Mouse (Mus musculus): ENCODE data around the gene Trappc6b. TPM values are rescaled to one million over a fixed set of nuclear protein-coding genes. Genes with fewer than 3 reads are reported as not detected.

Gene Trappc6b
- 78.4 and 82.9 TPM in 2 replicates for polyA plus RNA-seq (2016; fragmentation: Nextera tagmentation; extraction: Ambion mirVana)

- H3K4me2 ChIP-seq (replicated peaks): peak within 1 kb of the TSS; percentile 69
- peak; percentile 97 for ATAC-seq (ENCODE audit: insufficient number of reproducible peaks, insufficient read depth, low FRiP score, low TSS enrichment)
- peak within 1 kb of the TSS; percentile 85 for H3K9ac ChIP-seq
- H3K9me3 ChIP-seq: no peaks in the 10 kb centered on the region
- H3K27me3 ChIP-seq: no peaks in the 10 kb centered on the region
- H3K36me3 ChIP-seq: peaks cover 14% of the 10 kb centered on the region; the same call in 1 of the 2 replicates
- peak within 1 kb of the TSS; percentile 90 for H3K4me3 ChIP-seq
- H3K27ac ChIP-seq: peak within 1 kb of the TSS; percentile 92
- 1% methylated on average over 45 of the region's 49 CpGs for WGBS
- H3K4me1 ChIP-seq: peaks cover 7% of the 10 kb centered on the region; the same call in 1 of the 2 replicates
Measured at GRCm38 (mm10) chr12:59060993-59061595, at the start of gene Trappc6b. Gene Trappc6b (minus strand): TSS chr12:59061472.

DNA sequence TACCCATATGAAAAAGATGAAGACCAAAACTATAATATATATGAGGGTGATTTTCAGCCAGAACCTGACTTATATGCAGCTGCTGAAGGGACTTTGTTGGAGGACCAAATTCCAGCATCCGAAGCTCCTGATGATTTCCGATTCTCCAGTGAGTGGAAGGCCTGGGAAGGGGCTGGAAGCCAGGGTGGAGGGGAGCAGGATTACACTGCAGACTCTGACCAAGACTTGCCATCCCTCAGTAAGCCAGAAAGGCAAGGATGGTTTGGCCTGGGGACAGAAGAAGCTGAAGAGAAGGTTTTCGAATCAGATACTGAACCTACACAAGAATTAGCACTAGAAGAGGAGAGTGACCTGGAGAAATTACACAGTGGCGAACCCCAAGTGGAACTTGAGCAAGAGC, 46.7 kb upstream of the Trappc6b start:
- Histone ChIP-seq H3K9me3 (no peaks in the 10 kb centered on the region), H3K27me3 (no peaks in the 10 kb centered on the region), H3K4me1 (no peaks in the 10 kb centered on the region), H3K36me3 (no peaks in the 10 kb centered on the region), H3K27ac (no peak overlapping the region), H3K9ac (no peak overlapping the region), H3K4me3 (no peak overlapping the region), H3K4me2 (replicated peaks) (no peak overlapping the region)
- ATAC-seq (ENCODE audit: insufficient number of reproducible peaks, insufficient read depth, low FRiP score, low TSS enrichment): no peak
- WGBS: 86% methylated on average over 4 of the region's 4 CpGs

GRCm38 (mm10) chr12:59106491-59106890, 45.2 kb upstream of the Trappc6b start:
- Histone ChIP-seq H3K27ac (no peak overlapping the region), H3K4me2 (replicated peaks) (no peak overlapping the region), H3K4me1 (no peaks in the 10 kb centered on the region), H3K36me3 (no peaks in the 10 kb centered on the region), H3K4me3 (no peak overlapping the region), H3K27me3 (no peaks in the 10 kb centered on the region), H3K9me3 (no peaks in the 10 kb centered on the region), H3K9ac (no peak overlapping the region)
- 82% methylated on average over 5 of the region's 5 CpGs for WGBS
- no peak for ATAC-seq (ENCODE audit: insufficient number of reproducible peaks, insufficient read depth, low FRiP score, low TSS enrichment)

DNA sequence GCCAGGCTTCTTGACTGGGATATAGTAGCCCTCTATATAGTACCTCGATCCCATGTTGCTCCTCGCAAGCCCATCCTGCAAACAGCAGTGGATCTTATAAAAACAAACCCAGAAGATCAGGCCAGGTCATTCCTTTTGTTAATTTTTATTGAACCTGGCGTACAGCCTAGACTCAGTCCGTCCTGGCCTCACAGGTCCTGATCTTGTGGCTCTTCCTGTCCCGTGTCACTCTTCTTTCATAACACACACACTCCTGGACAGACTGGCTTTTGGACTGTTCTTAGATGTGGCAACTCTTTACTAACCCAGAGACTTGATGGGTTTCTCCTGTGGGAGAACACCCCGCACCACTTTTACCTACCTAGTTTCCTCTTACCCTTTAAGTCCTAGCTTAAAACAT, 44.6 kb upstream of the Trappc6b start:
- WGBS: 76% methylated on average over 6 of the region's 6 CpGs
- H3K4me3 ChIP-seq: no peak overlapping the region
- ATAC-seq (ENCODE audit: insufficient number of reproducible peaks, insufficient read depth, low FRiP score, low TSS enrichment): no peak

DNA sequence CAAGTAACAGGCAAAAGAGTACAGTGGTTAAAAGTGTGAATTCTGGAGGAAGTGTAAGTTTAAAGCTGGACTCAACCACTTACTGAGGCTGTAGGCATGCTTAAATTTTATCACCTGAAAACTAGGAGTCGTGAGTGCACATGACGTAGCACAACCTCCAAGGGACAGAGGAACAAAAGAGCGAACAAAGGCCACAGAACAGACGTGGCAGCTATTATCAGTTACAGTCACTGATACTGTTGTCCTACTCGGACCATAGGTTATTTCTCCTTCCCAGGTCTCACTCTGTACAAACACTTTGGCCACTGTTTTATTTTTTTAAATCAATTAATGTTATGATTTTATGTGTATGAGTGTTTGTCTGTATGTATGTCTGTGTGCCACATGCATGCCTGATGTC, 43.5 kb upstream of the Trappc6b start:
- Histone ChIP-seq H3K9ac (no peak overlapping the region), H3K36me3 (no peaks in the 10 kb centered on the region), H3K4me1 (no peaks in the 10 kb centered on the region), H3K4me3 (no peak overlapping the region), H3K27ac (no peak overlapping the region), H3K9me3 (no peaks in the 10 kb centered on the region), H3K4me2 (replicated peaks) (no peak overlapping the region), H3K27me3 (no peaks in the 10 kb centered on the region)
- WGBS: 76% methylated on average over 5 of the region's 5 CpGs
- ATAC-seq (ENCODE audit: insufficient number of reproducible peaks, insufficient read depth, low FRiP score, low TSS enrichment): no peak

More for the DNA sequence above, 44.6 kb upstream of the Trappc6b start:
- Histone ChIP-seq H3K9ac (no peak overlapping the region), H3K4me2 (replicated peaks) (no peak overlapping the region), H3K9me3 (no peaks in the 10 kb centered on the region), H3K36me3 (no peaks in the 10 kb centered on the region), H3K27me3 (no peaks in the 10 kb centered on the region), H3K4me1 (no peaks in the 10 kb centered on the region), H3K27ac (no peak overlapping the region)

DNA sequence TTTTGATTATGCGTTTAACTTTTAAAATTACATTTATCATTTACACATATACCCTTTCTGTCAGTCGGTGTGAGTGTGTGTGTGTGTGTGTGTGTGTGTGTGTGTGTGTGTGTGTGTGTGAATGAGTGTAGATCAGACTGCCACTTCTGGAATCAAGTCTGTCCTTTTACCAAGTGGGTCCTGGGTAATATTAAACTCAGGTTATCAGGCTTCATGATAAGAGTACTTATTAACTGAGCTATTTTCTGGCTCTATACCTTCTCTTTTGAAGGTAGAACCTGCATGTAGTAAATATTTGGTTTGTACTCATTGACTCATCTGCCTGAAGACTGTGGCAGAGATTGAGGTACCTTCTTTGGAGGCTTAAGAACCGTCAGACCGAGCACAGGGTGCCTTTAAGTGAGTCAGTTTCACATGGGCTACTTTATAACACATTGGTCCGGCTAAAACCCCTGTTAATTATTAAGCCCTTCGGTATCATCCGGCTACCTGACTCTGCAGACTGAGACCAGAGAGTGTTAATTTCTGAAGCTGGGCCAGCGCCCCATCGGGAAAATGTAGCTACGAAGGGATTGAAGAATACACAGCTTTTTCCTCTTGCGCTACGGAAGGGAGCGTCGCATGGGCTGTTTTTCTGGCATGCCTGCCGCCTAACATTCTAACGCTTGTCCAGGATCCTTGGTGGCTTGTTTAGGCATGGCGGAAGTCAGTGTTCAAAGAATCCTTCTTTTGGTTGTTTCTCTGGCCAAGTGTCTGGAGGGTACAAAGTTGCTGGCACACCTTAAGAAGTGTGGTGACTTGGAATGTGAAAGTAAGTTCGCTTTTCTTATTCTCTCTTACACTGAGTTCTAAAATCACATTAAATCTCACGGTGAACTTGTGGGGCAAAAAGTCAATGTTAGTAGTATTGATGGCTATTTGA, 34.1 kb upstream of the Trappc6b start, which contains the start of gene Mia2:
Gene Mia2, plus strand, starts transcription at position 696 of the 922 bp plus-strand sequence.
- no peaks in the 10 kb centered on the region for H3K4me1 ChIP-seq
- H3K9me3 ChIP-seq: no peaks in the 10 kb centered on the region
- no peak within 1 kb of the TSS for H3K4me2 ChIP-seq (replicated peaks)
- no peaks in the 10 kb centered on the region for H3K27me3 ChIP-seq
- no peaks in the 10 kb centered on the region for H3K36me3 ChIP-seq
- ATAC-seq (ENCODE audit: insufficient number of reproducible peaks, insufficient read depth, low FRiP score, low TSS enrichment): no peak
- H3K4me3 ChIP-seq: no peak within 1 kb of the TSS
- H3K9ac ChIP-seq: no peak within 1 kb of the TSS
- 84% methylated on average over 19 of the region's 19 CpGs for WGBS
- H3K27ac ChIP-seq: no peak within 1 kb of the TSS

GRCm38 (mm10) chr12:59093543-59093942, 32.3 kb upstream of the Trappc6b start:
- ATAC-seq (ENCODE audit: insufficient number of reproducible peaks, insufficient read depth, low FRiP score, low TSS enrichment): no peak
- Histone ChIP-seq H3K27ac (no peak overlapping the region), H3K9ac (no peak overlapping the region), H3K27me3 (no peaks in the 10 kb centered on the region), H3K4me1 (no peaks in the 10 kb centered on the region), H3K4me3 (no peak overlapping the region), H3K36me3 (no peaks in the 10 kb centered on the region), H3K4me2 (replicated peaks) (no peak overlapping the region), H3K9me3 (no peaks in the 10 kb centered on the region)
- 39% methylated on average over 2 of the region's 2 CpGs for WGBS

DNA sequence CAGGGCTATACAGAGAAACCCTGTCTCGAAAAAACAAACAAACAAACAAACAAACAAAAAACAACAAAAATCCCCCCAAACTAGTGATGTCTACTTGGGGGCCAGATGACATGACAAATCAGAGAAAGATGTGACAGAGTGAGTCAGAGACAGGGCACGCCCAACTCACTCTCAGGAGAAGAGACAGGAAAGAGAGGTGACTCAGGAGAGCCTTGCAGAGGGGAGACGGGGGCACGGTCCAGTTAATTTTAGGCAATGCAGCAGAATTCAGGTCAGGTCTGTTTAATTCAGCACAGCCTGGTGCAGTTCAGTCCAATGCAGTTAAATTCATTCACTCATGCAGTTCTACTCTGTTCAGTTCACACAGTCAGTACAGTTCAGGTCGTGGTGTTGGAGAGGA, 24.9 kb upstream of the Trappc6b start:
- no peak for ATAC-seq (ENCODE audit: insufficient number of reproducible peaks, insufficient read depth, low FRiP score, low TSS enrichment)
- no peak overlapping the region for H3K27ac ChIP-seq
- H3K27me3 ChIP-seq: no peaks in the 10 kb centered on the region
- WGBS: 81% methylated on average over 5 of the region's 5 CpGs
- H3K4me1 ChIP-seq: no peaks in the 10 kb centered on the region
- H3K4me2 ChIP-seq (replicated peaks): no peak overlapping the region
- H3K36me3 ChIP-seq: no peaks in the 10 kb centered on the region
- no peak overlapping the region for H3K9ac ChIP-seq
- H3K9me3 ChIP-seq: no peaks in the 10 kb centered on the region
- H3K4me3 ChIP-seq: no peak overlapping the region

DNA sequence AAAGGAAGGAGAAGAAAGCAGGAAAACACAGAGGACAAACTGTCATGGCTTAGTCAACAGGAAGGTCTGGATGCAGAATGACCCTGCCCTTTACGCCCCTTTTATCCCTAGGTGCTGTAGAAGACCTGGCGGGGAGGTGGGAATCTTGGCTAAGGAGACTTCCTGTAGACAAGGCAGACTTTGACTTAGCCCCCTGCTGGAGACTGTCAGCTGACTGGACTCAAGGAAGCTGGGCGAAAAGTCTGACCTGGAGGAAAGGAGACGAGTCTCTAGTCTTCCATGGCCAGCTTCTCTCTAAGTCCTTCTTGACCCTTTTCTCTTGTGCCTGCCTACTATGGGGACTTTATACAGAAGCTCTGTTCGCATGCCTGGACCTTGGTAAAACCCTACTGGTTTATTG, 23.2 kb upstream of the Trappc6b start:
- H3K27ac ChIP-seq: no peak overlapping the region
- no peaks in the 10 kb centered on the region for H3K4me1 ChIP-seq
- no peak overlapping the region for H3K4me2 ChIP-seq (replicated peaks)
- no peaks in the 10 kb centered on the region for H3K36me3 ChIP-seq
- WGBS: 70% methylated on average over 5 of the region's 5 CpGs
- no peak overlapping the region for H3K4me3 ChIP-seq
- no peak for ATAC-seq (ENCODE audit: insufficient number of reproducible peaks, insufficient read depth, low FRiP score, low TSS enrichment)
- H3K9ac ChIP-seq: no peak overlapping the region
- no peaks in the 10 kb centered on the region for H3K9me3 ChIP-seq
- H3K27me3 ChIP-seq: no peaks in the 10 kb centered on the region

- no peak overlapping the region for H3K4me3 ChIP-seq
- H3K27me3 ChIP-seq: no peaks in the 10 kb centered on the region
- 0 out of 2 replicates have a peak, but pooled peaks cover 2% of the 10 kb centered on the region for H3K36me3 ChIP-seq
- H3K27ac ChIP-seq: no peak overlapping the region
- WGBS: 83% methylated on average over 4 of the region's 4 CpGs
- no peak overlapping the region for H3K9ac ChIP-seq
- no peak overlapping the region for H3K4me2 ChIP-seq (replicated peaks)
- no peak for ATAC-seq (ENCODE audit: insufficient number of reproducible peaks, insufficient read depth, low FRiP score, low TSS enrichment)
- no peaks in the 10 kb centered on the region for H3K9me3 ChIP-seq
- no peaks in the 10 kb centered on the region for H3K4me1 ChIP-seq
Measured at GRCm38 (mm10) chr12:59080461-59080860, 19.2 kb upstream of the Trappc6b start.

DNA sequence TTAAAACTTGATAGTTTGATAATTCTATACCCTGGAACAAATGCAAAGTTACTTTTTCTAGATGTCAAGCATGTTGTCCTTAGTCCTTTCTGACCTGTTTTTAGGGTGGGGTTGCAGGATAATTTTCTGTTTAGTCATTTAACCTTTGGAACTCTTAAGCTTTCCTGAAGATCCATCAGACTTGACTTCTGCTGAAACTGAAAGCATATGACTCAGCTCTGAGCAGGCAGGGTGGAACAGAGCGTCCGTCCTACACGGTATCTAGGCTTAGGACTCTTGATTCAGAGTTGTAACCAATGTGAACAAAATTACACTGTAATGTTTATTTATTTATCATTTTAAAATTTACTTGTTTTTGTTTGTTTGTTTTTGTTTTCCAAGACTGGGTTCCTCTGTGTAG, 16.6 kb upstream of the Trappc6b start:
- Histone ChIP-seq H3K9ac (no peak overlapping the region), H3K4me3 (no peak overlapping the region), H3K9me3 (no peaks in the 10 kb centered on the region), H3K4me2 (replicated peaks) (no peak overlapping the region), H3K27ac (no peak overlapping the region), H3K27me3 (no peaks in the 10 kb centered on the region), H3K36me3 (peaks cover 7% of the 10 kb centered on the region; the same call in 1 of the 2 replicates), H3K4me1 (no peaks in the 10 kb centered on the region)
- WGBS: 97% methylated on average over 3 of the region's 3 CpGs
- ATAC-seq (ENCODE audit: insufficient number of reproducible peaks, insufficient read depth, low FRiP score, low TSS enrichment): no peak

DNA sequence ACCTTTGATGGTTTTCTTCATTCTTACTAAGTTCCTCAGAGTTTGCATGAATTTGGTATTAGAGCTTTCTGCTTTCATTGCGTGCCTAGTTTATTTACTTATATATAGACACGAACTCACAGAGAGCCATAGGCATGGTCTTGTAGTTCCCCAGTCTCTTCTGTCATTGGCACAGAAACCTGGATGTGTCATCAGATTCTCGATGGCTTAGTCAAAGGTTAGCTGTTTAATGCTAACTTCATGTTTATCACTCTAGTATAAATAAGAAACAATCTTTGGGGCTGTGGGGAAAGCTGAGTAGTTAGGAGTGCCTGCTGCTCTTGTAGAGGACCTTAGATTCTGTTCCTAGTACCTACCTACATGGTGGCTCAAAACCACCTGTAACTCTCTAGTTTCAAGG, 15.7 kb upstream of the Trappc6b start:
- Histone ChIP-seq H3K4me1 (no peaks in the 10 kb centered on the region), H3K4me2 (replicated peaks) (no peak overlapping the region), H3K27ac (no peak overlapping the region), H3K4me3 (no peak overlapping the region), H3K9me3 (no peaks in the 10 kb centered on the region), H3K9ac (no peak overlapping the region), H3K27me3 (no peaks in the 10 kb centered on the region), H3K36me3 (peaks cover 14% of the 10 kb centered on the region)
- no peak for ATAC-seq (ENCODE audit: insufficient number of reproducible peaks, insufficient read depth, low FRiP score, low TSS enrichment)
- WGBS: 89% methylated on average over 3 of the region's 3 CpGs
